Comparison of ENCODE assay signal across 17 mouse cellular contexts in the genomic region with DNA sequence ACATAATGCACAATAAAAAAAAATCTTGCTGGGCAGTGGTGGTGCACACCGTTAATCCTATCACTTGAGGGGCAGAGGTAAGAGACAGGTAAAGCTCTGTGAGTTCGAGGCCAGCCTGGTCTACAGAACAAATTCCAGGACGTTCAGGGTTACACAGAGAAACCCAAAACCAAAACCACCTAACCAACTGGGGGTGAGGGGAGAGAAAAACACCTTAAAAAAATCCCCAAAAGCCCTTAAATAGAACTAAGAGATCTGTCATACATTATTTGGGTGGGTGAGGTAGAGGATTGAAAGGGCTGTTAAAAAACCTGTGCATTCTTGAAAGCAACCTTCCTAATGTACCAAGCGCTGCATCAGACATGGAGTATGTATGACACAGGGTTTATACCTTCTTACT.
"Had no signal": no experiment of that assay in that cellular context is flagged by ENCODE, and none has a peak within 500 bp of the region (broad histone marks: within the 10 kb centered on the region; RNA-seq: fewer than 3 reads in every experiment).

No protein-coding gene starts in this region.

- DNase-seq: kidney, postnatal 4 days; left cerebral cortex, postnatal 4 days; liver, postnatal 0 days; lung, postnatal 14 days; lung, postnatal 4 days; midbrain, embryonic 14.5 days; right cerebral cortex, adult 18-20 months; right cerebral cortex, postnatal 14 days; right cerebral cortex, postnatal 4 days; thymus, postnatal 25 days had no signal

- H3K9me3 ChIP-seq: limb, embryonic 12.5 days; limb, embryonic 15.5 days; lung, embryonic 15.5 days had no signal

- H3K4me3 ChIP-seq: limb, embryonic 12.5 days; limb, embryonic 15.5 days; lung, embryonic 15.5 days had no signal

- H3K4me2 ChIP-seq: limb, embryonic 12.5 days; limb, embryonic 15.5 days; liver, embryonic 11.5 days; lung, embryonic 15.5 days; midbrain, embryonic 11.5 days had no signal

- ATAC-seq: liver, postnatal 0 days had no signal

- H3K27me3 ChIP-seq: limb, embryonic 12.5 days; limb, embryonic 15.5 days; lung, embryonic 15.5 days had no signal

- H3K9ac ChIP-seq: limb, embryonic 12.5 days; limb, embryonic 15.5 days; liver, embryonic 14.5 days; liver, postnatal 0 days; lung, embryonic 15.5 days had no signal

- H3K27ac ChIP-seq: limb, embryonic 12.5 days; limb, embryonic 15.5 days; liver, embryonic 14.5 days; lung, embryonic 15.5 days; stomach, postnatal 0 days had no signal

- H3K36me3 ChIP-seq: limb, embryonic 12.5 days; limb, embryonic 15.5 days; lung, embryonic 15.5 days had no signal
